Mouse (Mus musculus): ENCODE measurements at regions not wholly inside any gene's neighbourhood (a gene's known extent, or its start where the extent isn't known, plus 50 kb on each side); places are given as distances from the start of the nearest gene placed in this dataset.

GRCm38 (mm10) chr5:112051786-112052185, 200.5 kb downstream of the Cryba4 start:
- no peaks in the 10 kb centered on the region for H3K4me1 ChIP-seq (ENCODE audit: control insufficient read depth in 1 of 2, insufficient read depth in 2 of 2, low read length in 2 of 2)
- H3K9me3 ChIP-seq (replicated peaks; ENCODE audit: insufficient read depth, low read length) = no peaks in the 10 kb centered on the region
- no peaks in the 10 kb centered on the region for H3K79me2 ChIP-seq (ENCODE audit: control insufficient read depth, insufficient read depth, low read length, poor library complexity)
- H3K27me3 ChIP-seq (ENCODE audit: control insufficient read depth in 1 of 2, insufficient read depth in 2 of 2, low read length in 2 of 2) = no peaks in the 10 kb centered on the region
- TF ChIP-seq POLR2AphosphoS5 (IDR thresholded peaks at IDR 0.05; ENCODE audit: borderline replicate concordance, low read depth, low read length) (no peak), USF2 (IDR thresholded peaks at IDR 0.05; ENCODE audit: borderline replicate concordance in 1 of 2, insufficient read depth in 1 of 2, low read depth in 1 of 2, low read length in 2 of 2) (no peak), RCOR1 (IDR thresholded peaks at IDR 0.05; ENCODE audit: low read depth, low read length) (no peak), EP300 (IDR thresholded peaks at IDR 0.05; ENCODE audit: low read depth in 1 of 2, low read length in 2 of 2) (no peak), BHLHE40 (IDR thresholded peaks at IDR 0.05; ENCODE audit: borderline replicate concordance, low read depth, low read length) (no peak)
- no peak overlapping the region for H3K4me3 ChIP-seq (ENCODE audit: control insufficient read depth in 1 of 2, insufficient read depth in 1 of 2, low read depth in 2 of 2, low read length in 2 of 2)
- H3K9ac ChIP-seq (ENCODE audit: control insufficient read depth, low read depth, low read length, poor library complexity, severe bottlenecking) = no peak overlapping the region
- no peak overlapping the region for H3K27ac ChIP-seq (ENCODE audit: control insufficient read depth, low read depth, low read length)
- H3K36me3 ChIP-seq (ENCODE audit: control insufficient read depth in 1 of 2, insufficient read depth in 2 of 2, low read length in 2 of 2) = no peaks in the 10 kb centered on the region
- no peak for DNase-seq (ENCODE audit: low read depth, low spot score)

DNA sequence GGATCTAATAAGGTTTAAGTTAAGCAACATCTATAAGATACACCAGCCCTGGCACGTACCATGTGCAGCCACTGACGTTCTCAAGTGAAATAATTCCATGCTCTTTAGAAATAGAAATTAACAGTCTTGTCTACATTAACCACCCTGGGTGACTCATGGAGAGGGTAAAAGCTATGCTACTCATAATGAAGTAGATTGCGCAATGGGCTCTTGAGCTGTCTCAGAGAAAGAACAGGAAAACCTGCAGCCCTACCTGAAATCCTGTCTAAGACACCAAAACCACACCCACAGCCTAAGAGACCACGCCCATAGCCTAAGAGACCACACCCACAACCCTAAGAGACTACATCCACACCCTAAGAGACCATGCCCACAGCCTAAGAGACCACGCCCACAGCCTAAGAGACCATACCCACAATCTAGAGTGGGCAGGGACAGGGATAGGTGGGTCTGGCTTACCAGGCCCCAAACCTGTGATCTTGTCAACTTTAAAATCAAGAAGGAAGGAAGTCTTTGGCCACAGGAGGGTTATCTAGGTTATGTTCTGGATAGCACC, 198.6 kb downstream of the Cryba4 start:
- Histone ChIP-seq H3K36me3 (ENCODE audit: control insufficient read depth in 1 of 2, insufficient read depth in 2 of 2, low read length in 2 of 2) (no peaks in the 10 kb centered on the region), H3K4me3 (ENCODE audit: control insufficient read depth in 1 of 2, insufficient read depth in 1 of 2, low read depth in 2 of 2, low read length in 2 of 2) (no peak overlapping the region), H3K9ac (ENCODE audit: control insufficient read depth, low read depth, low read length, poor library complexity, severe bottlenecking) (no peak overlapping the region), H3K27me3 (ENCODE audit: control insufficient read depth in 1 of 2, insufficient read depth in 2 of 2, low read length in 2 of 2) (no peaks in the 10 kb centered on the region), H3K27ac (ENCODE audit: control insufficient read depth, low read depth, low read length) (no peak overlapping the region), H3K9me3 (replicated peaks; ENCODE audit: insufficient read depth, low read length) (no peaks in the 10 kb centered on the region), H3K4me1 (ENCODE audit: control insufficient read depth in 1 of 2, insufficient read depth in 2 of 2, low read length in 2 of 2) (no peaks in the 10 kb centered on the region), H3K79me2 (ENCODE audit: control insufficient read depth, insufficient read depth, low read length, poor library complexity) (no peaks in the 10 kb centered on the region)
- DNase-seq (ENCODE audit: low read depth, low spot score) = no peak
- TF ChIP-seq MYC (IDR thresholded peaks at IDR 0.05; ENCODE audit: low read depth, low read length) (no peak), ZKSCAN1 (IDR thresholded peaks at IDR 0.05; ENCODE audit: low read depth, low read length) (no peak), KAT2A (conservative IDR thresholded peaks at IDR 0.05; ENCODE audit: low read depth, low read length) (no peak), USF2 (IDR thresholded peaks at IDR 0.05; ENCODE audit: borderline replicate concordance in 1 of 2, insufficient read depth in 1 of 2, low read depth in 1 of 2, low read length in 2 of 2) (no peak)

DNA sequence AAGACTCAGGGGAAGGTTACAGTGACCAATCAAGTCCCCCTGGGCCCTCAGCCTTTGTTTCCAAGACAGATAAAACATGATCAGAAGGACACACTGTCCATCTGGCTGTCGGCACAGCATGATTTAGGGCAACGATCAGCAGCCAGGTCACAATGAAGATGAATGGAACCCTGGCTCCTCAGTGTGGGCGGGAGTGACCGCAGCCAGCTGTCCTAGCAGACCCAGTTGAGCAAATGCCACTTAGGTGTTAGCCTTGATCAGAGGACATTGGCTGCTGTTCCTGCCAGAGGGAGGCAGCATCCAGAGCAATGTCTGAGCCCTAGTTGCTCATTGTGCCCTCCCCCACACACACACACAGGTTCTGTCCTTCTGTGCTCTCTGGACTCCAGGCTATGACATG, 197.3 kb downstream of the Cryba4 start:
- Histone ChIP-seq H3K27ac (ENCODE audit: control insufficient read depth, low read depth, low read length) (no peak overlapping the region), H3K9ac (ENCODE audit: control insufficient read depth, low read depth, low read length, poor library complexity, severe bottlenecking) (no peak overlapping the region), H3K4me1 (ENCODE audit: control insufficient read depth in 1 of 2, insufficient read depth in 2 of 2, low read length in 2 of 2) (no peaks in the 10 kb centered on the region), H3K27me3 (ENCODE audit: control insufficient read depth in 1 of 2, insufficient read depth in 2 of 2, low read length in 2 of 2) (no peaks in the 10 kb centered on the region), H3K4me3 (ENCODE audit: control insufficient read depth in 1 of 2, insufficient read depth in 1 of 2, low read depth in 2 of 2, low read length in 2 of 2) (no peak overlapping the region), H3K79me2 (ENCODE audit: control insufficient read depth, insufficient read depth, low read length, poor library complexity) (no peaks in the 10 kb centered on the region), H3K36me3 (ENCODE audit: control insufficient read depth in 1 of 2, insufficient read depth in 2 of 2, low read length in 2 of 2) (no peaks in the 10 kb centered on the region), H3K9me3 (replicated peaks; ENCODE audit: insufficient read depth, low read length) (no peaks in the 10 kb centered on the region)
- no peak for DNase-seq (ENCODE audit: low read depth, low spot score)
- no peak for TF ChIP-seq POLR2AphosphoS5 (IDR thresholded peaks at IDR 0.05; ENCODE audit: borderline replicate concordance, low read depth, low read length)
- TF ChIP-seq TCF12 (IDR thresholded peaks at IDR 0.05; ENCODE audit: low read depth, low read length) = no peak
- TF ChIP-seq GATA1 (IDR thresholded peaks at IDR 0.05; ENCODE audit: low read depth, low read length) = no peak
- no peak for TF ChIP-seq NELFE (IDR thresholded peaks at IDR 0.05; ENCODE audit: low read depth, low read length)
- no peak for TF ChIP-seq UBTF (IDR thresholded peaks at IDR 0.05; ENCODE audit: borderline replicate concordance, insufficient read depth, low read depth, low read length)
- TF ChIP-seq JUND (IDR thresholded peaks at IDR 0.05; ENCODE audit: low read depth, low read length) = no peak
- TF ChIP-seq ZC3H11A (IDR thresholded peaks at IDR 0.05; ENCODE audit: low read depth, low read length) = no peak
- no peak for TF ChIP-seq BHLHE40 (IDR thresholded peaks at IDR 0.05; ENCODE audit: borderline replicate concordance, low read depth, low read length)
- no peak for TF ChIP-seq CHD1 (IDR thresholded peaks at IDR 0.05; ENCODE audit: low read depth, low read length)
